Mouse (Mus musculus): ENCODE results near the gene Klb.

DNA sequence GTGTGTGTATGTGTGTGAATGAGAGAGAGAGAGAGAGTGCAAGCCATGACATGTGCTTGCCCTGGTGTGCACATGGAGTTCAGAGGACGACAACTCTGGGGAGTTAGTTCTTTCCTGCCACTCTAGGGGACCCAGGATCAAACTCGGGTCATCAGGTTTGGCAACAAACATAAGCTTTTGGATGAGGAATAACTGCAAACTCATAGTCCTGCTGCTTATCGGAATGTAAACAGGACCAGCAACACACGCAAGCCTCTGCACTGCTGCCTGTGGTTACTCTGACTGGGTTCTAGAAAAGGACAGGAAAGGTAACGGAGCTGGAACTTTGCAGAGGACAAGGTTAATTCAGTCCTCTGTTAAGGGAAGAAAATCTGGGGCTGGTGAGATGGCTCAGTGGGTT lies 77.1 kb downstream of the Klb start:
- TF ChIP-seq GATA1 (IDR thresholded peaks at IDR 0.05; ENCODE audit: low read length) (no peak), TAL1 (IDR thresholded peaks at IDR 0.05; ENCODE audit: low read length) (no peak)

All from erythroblast, embryonic 14.5 days (primary cell).